Mouse (Mus musculus) erythroblast, embryonic 14.5 days (primary cell): ENCODE measurements around the gene Tomt.

Experiments
- GATA1 ChIP-seq: IDR thresholded peaks from 2 replicates; pipeline ENCODE4 v1.6.1; 2012; ENCODE audit warnings: low read length, inconsistent platforms, mixed read lengths
- TAL1 ChIP-seq: IDR thresholded peaks from 3 replicates; pipeline ENCODE4 v1.6.1; 2012; ENCODE audit warnings: low read length, inconsistent platforms, mixed read lengths

- TF ChIP-seq GATA1 = no peak
- TF ChIP-seq TAL1 = no peak
Observed at GRCm38 (mm10) chr7:101866491-101867265, 39.5 kb downstream of the Tomt start.
